Mouse (Mus musculus): Measurements from ENCODE around the gene Nfkbid. TPM values are rescaled to one million over a fixed set of nuclear protein-coding genes. Genes with fewer than 3 reads are reported as not detected.

Gene Nfkbid
- total RNA-seq (2023): 82.7 and 113 TPM in 2 replicates

GRCm38 (mm10) chr7:30421175-30421889, at the start of gene Nfkbid:
Gene Nfkbid (plus strand): TSS chr7:30421732.

GRCm38 (mm10) chr7:30413596-30413995, 7.9 kb upstream of the Nfkbid start, which contains the start of gene Tyrobp:
Gene Tyrobp (plus strand): TSS chr7:30413760.

GRCm38 (mm10) chr7:30419561-30420499, 1.7 kb upstream of the Nfkbid start, which contains the start of gene Hcst:
Gene Hcst (minus strand): TSS chr7:30419854.

GRCm38 (mm10) chr7:30444971-30445751, 23.6 kb downstream of the Nfkbid start, which contains the start of gene Aplp1:
Gene Aplp1 (minus strand): TSS chr7:30445535.

GRCm38 (mm10) chr7:30457629-30458330, 36.2 kb downstream of the Nfkbid start, which contains the start of the genes Kirrel2 and Nphs1:
Gene Kirrel2 (minus strand): TSS chr7:30457690.
Gene Nphs1 (plus strand): TSS chr7:30458315.

Other genes with a start within 250 kb of the Nfkbid start
- 2.1 TPM in 1 of 2 replicates, not detected in the other for gene Cox7a1, start 237.6 kb upstream of the Nfkbid start, total RNA-seq (2023)
- gene Capns1, start 222.9 kb upstream of the Nfkbid start, total RNA-seq (2023): 210 and 217 TPM in 2 replicates
- 13.6 and 20.7 TPM in 2 replicates for gene Polr2i, start 189.8 kb upstream of the Nfkbid start, total RNA-seq (2023)
- gene Tbcb, start 189.5 kb upstream of the Nfkbid start, total RNA-seq (2023): 35.3 and 41.6 TPM in 2 replicates
- not detected in 2 replicates for gene Ovol3, start 186.0 kb upstream of the Nfkbid start, total RNA-seq (2023)
- 0.50 TPM in 1 of 2 replicates, not detected in the other for gene Thap8, start 141.6 kb upstream of the Nfkbid start, total RNA-seq (2023)
- 16.4 and 19.5 TPM in 2 replicates for gene Wdr62, start 141.3 kb upstream of the Nfkbid start, total RNA-seq (2023)
- not detected in 2 replicates for gene Clip3, start 130.0 kb upstream of the Nfkbid start, total RNA-seq (2023)
- gene Alkbh6, start 113.0 kb upstream of the Nfkbid start, total RNA-seq (2023): 12.1 and 19.6 TPM in 2 replicates
- 0.73 TPM in 1 of 2 replicates, not detected in the other for gene Syne4, start 106.9 kb upstream of the Nfkbid start, total RNA-seq (2023)
- gene E130208F15Rik, start 100.0 kb upstream of the Nfkbid start, total RNA-seq (2023): 0.29 TPM in 1 of 2 replicates, not detected in the other
- gene Sdhaf1, start 97.8 kb upstream of the Nfkbid start, total RNA-seq (2023): 1.9 and 3.6 TPM in 2 replicates
- not detected in 2 replicates for gene Lrfn3, start 59.0 kb upstream of the Nfkbid start, total RNA-seq (2023)
- 2,000 and 2,325 TPM in 2 replicates for gene Tyrobp, start 8.0 kb upstream of the Nfkbid start, total RNA-seq (2023)
- 115 and 126 TPM in 2 replicates for gene Hcst, start 1.9 kb upstream of the Nfkbid start, total RNA-seq (2023)
- gene Aplp1, start 23.8 kb downstream of the Nfkbid start, total RNA-seq (2023): 0.25 TPM in 1 of 2 replicates, not detected in the other
- gene Kirrel2, start 36.0 kb downstream of the Nfkbid start, total RNA-seq (2023): not detected in 2 replicates
- gene Nphs1, start 36.6 kb downstream of the Nfkbid start, total RNA-seq (2023): not detected in 2 replicates
- gene Prodh2, start 71.9 kb downstream of the Nfkbid start, total RNA-seq (2023): not detected in 2 replicates
- 9.4 and 16.2 TPM in 2 replicates for gene Arhgap33, start 113.3 kb downstream of the Nfkbid start, total RNA-seq (2023)
- gene Hspb6, start 130.4 kb downstream of the Nfkbid start, total RNA-seq (2023): 2.6 and 4.0 TPM in 2 replicates
- 2.2 and 3.3 TPM in 2 replicates for gene Proser3, start 130.6 kb downstream of the Nfkbid start, total RNA-seq (2023)
- 28.0 and 29.5 TPM in 2 replicates for gene Lin37, start 138.1 kb downstream of the Nfkbid start, total RNA-seq (2023)
- gene U2af1l4, start 141.6 kb downstream of the Nfkbid start, total RNA-seq (2023): 38.4 and 45.2 TPM in 2 replicates
- gene Gm49396, start 141.6 kb downstream of the Nfkbid start, total RNA-seq (2023): 1.3 and 2.7 TPM in 2 replicates
- gene Psenen, start 141.9 kb downstream of the Nfkbid start, total RNA-seq (2023): 115 TPM in 2 replicates
- gene Igflr1, start 143.7 kb downstream of the Nfkbid start, total RNA-seq (2023): 3.5 and 6.1 TPM in 2 replicates
- gene Kmt2b, start 167.0 kb downstream of the Nfkbid start, total RNA-seq (2023): 47.8 and 65.1 TPM in 2 replicates
- 0.29 TPM in 1 of 2 replicates, not detected in the other for gene Zbtb32, start 177.2 kb downstream of the Nfkbid start, total RNA-seq (2023)
- gene Upk1a, start 191.1 kb downstream of the Nfkbid start, total RNA-seq (2023): not detected in 2 replicates
- 220 and 238 TPM in 2 replicates for gene Cox6b1, start 204.4 kb downstream of the Nfkbid start, total RNA-seq (2023)
- gene Etv2, start 214.1 kb downstream of the Nfkbid start, total RNA-seq (2023): not detected in 2 replicates
- 88.7 and 91.5 TPM in 2 replicates for gene Rbm42, start 228.6 kb downstream of the Nfkbid start, total RNA-seq (2023)
- gene Haus5, start 243.3 kb downstream of the Nfkbid start, total RNA-seq (2023): 17.9 and 25.1 TPM in 2 replicates
- gene Pmis2, start 249.9 kb downstream of the Nfkbid start, total RNA-seq (2023): not detected in 2 replicates

Data from neutrophil, adult 65 days (primary cell).